Mouse (Mus musculus) neural tube, embryonic 13.5 days (tissue): ENCODE data around the gene A630001G21Rik. TPM values are rescaled to one million over a fixed set of nuclear protein-coding genes. Genes with fewer than 3 reads are reported as not detected.

ENCODE experiments used
- ATAC-seq: fragments of 200-750 bp; cut with Nextera tagmentation; 2 replicates; pipeline ENCODE4 v1.8.0; 2017; ENCODE audit warnings: low read depth, mild to moderate bottlenecking, moderate TSS enrichment, moderate library complexity
- H3K27ac ChIP-seq: fragments of 300-500 bp; sonication (generic); replicated peaks from 2 replicates; pipeline ENCODE4 v1.5.1; 2015; ENCODE audit warnings: moderate library complexity, mild to moderate bottlenecking, inconsistent platforms
- H3K27me3 ChIP-seq: fragments of 300-500 bp; sonication (generic); 2 replicates; pipeline ENCODE4 v1.6.1; 2015; ENCODE audit warnings: mild to moderate bottlenecking, inconsistent platforms
- H3K36me3 ChIP-seq: fragments of 300-500 bp; sonication (generic); 2 replicates; pipeline ENCODE4 v1.6.1; 2015; ENCODE audit warnings: mild to moderate bottlenecking, inconsistent platforms
- H3K4me1 ChIP-seq: fragments of 300-500 bp; sonication (generic); replicated peaks from 2 replicates; pipeline ENCODE4 v1.6.1; 2015; ENCODE audit warnings: inconsistent platforms
- H3K4me2 ChIP-seq: fragments of 300-500 bp; sonication (generic); 2 replicates; pipeline ENCODE4 v1.6.1; 2015; ENCODE audit warnings: inconsistent platforms, mild to moderate bottlenecking, moderate library complexity
- H3K4me3 ChIP-seq: fragments of 300-500 bp; sonication (generic); 2 replicates; pipeline ENCODE4 v1.5.1; 2015; ENCODE audit warnings: mild to moderate bottlenecking, inconsistent platforms
- H3K9ac ChIP-seq: fragments of 300-500 bp; sonication (generic); 2 replicates; pipeline ENCODE4 v1.6.1; 2015; ENCODE audit warnings: moderate library complexity, mild to moderate bottlenecking, inconsistent platforms
- H3K9me3 ChIP-seq: fragments of 300-500 bp; sonication (generic); 2 replicates; pipeline ENCODE4 v1.6.1; 2016; ENCODE audit warnings: inconsistent platforms
- WGBS: fragments of 180-500 bp; shearing (Covaris S2); methylation state at CpG from one replicate; pipeline ENCODE4 v1.1.7; 2015; 5-methylcytosine and 5-hydroxymethylcytosine counted together
- polyA plus RNA-seq: library from polyadenylated mRNA; unstranded; fragments of >200 nt; fragmentation: Nextera tagmentation; extraction: Ambion mirVana; gene quantifications from 2 replicates; pipeline ENCODE4 v1.2.1, GENCODE M21; 2015

A630001G21Rik gene
- polyA plus RNA-seq, 1 experiment from 2014 or later, result 0.46 TPM

DNA sequence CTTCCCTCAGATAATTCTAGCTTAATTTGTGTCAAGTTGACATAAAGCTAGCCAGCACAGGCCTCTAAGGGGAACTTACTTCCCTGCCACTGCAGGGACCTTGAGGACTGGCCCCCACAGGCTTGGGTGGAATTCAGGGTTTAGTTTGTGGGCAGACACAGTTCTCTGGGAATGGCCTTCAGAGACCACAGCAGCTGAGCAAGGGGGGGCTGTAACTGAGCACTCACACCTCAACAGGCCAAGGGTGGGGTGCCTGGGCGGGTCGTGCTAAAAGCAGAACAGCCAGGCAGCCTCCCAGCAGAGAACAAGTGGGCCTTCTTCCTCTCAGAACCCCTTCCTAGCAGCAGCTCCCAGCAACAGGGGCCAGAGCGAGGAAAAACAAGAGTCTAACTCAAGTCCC lies 12.3 kb downstream of the A630001G21Rik start:
- no peaks in the 10 kb centered on the region for H3K36me3 ChIP-seq

DNA sequence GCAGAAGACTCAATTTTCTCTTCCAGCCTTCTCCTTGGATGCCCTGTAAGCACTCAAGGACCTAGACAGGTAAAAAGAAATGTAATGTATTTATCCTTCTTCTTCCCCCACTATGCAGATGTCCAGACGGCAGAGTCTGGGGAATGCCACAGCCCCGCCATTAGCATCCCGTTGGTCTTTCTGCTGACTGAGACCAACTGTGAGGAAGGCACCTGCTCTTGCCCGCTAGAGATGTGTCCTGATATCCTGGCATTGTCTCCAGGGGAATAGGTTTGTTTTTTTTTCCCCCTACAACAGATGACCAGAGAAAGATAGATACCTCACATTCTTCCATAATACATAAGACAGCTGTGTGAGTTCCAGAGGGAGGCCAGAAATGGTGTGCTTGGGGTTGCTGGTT lies 14.2 kb downstream of the A630001G21Rik start:
- 81% methylated on average over 4 of the region's 4 CpGs for WGBS
- Histone ChIP-seq H3K9me3 (no peaks in the 10 kb centered on the region), H3K4me2 (no peak overlapping the region), H3K9ac (no peak overlapping the region), H3K27me3 (no peaks in the 10 kb centered on the region), H3K27ac (no peak overlapping the region), H3K36me3 (no peaks in the 10 kb centered on the region), H3K4me3 (no peak overlapping the region), H3K4me1 (no peaks in the 10 kb centered on the region)
- no peak for ATAC-seq

More for the DNA sequence above, 12.3 kb downstream of the A630001G21Rik start:
- Histone ChIP-seq H3K27ac (no peak overlapping the region), H3K9ac (no peak overlapping the region), H3K4me3 (no peak overlapping the region), H3K4me1 (no peaks in the 10 kb centered on the region), H3K4me2 (no peak overlapping the region), H3K27me3 (no peaks in the 10 kb centered on the region), H3K9me3 (no peaks in the 10 kb centered on the region)
- WGBS, result 93% methylated on average over 3 of the region's 3 CpGs
- no peak for ATAC-seq

DNA sequence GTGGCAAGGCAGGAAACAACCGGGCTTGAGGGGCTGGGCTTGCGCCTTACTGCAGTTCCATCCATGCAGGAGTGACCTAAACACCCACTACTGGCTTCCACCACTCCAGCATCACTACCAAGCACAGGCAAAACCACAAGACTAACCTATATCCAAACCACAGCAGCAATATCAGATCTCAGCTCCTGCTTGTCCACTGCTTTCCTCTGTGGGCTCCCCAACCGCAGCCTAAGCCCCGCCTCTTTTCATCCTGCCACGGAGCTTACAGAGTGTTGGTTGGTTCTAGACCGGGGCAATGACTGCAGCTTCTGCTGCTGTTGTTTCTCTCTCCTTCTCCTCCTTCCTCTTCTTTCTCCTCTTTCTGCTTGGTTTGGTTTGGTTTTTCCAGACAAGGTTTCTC lies 15.1 kb downstream of the A630001G21Rik start:
- H3K27me3 ChIP-seq, result no peaks in the 10 kb centered on the region
- ATAC-seq, result no peak
- no peak overlapping the region for H3K9ac ChIP-seq
- H3K27ac ChIP-seq, result no peak overlapping the region
- no peaks in the 10 kb centered on the region for H3K36me3 ChIP-seq
- no peak overlapping the region for H3K4me3 ChIP-seq
- H3K4me2 ChIP-seq, result no peak overlapping the region
- 91% methylated on average over 6 of the region's 6 CpGs for WGBS
- no peaks in the 10 kb centered on the region for H3K9me3 ChIP-seq
- 0 out of 2 replicates have a peak, but pooled peaks cover 1% of the 10 kb centered on the region for H3K4me1 ChIP-seq

DNA sequence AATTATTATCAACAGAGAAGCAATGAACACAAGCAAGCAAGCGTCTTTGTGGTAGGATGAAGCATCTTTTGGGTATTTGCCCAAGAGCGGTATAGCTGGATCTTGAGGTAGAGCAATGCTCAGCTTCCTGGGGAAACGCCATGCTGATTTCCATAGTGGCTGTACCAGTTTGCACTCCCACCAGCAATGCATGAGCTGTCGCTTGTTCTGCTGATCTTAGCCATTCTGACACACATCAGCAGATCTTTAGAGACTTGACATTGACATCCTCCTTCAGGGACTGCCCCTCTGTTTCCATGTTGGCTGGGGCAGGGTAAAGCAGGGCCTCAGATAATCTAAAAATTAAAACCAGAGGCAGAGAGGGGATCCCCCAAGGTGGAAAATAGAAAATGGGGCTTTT lies 16.8 kb downstream of the A630001G21Rik start:
- no peak overlapping the region for H3K4me2 ChIP-seq
- no peak overlapping the region for H3K9ac ChIP-seq
- no peaks in the 10 kb centered on the region for H3K27me3 ChIP-seq
- H3K27ac ChIP-seq, result no peak overlapping the region
- ATAC-seq, result no peak
- no peaks in the 10 kb centered on the region for H3K36me3 ChIP-seq
- no peaks in the 10 kb centered on the region for H3K9me3 ChIP-seq
- H3K4me1 ChIP-seq, result 0 out of 2 replicates have a peak, but pooled peaks cover 5% of the 10 kb centered on the region
- 92% methylated on average over 4 of the region's 4 CpGs for WGBS
- H3K4me3 ChIP-seq, result no peak overlapping the region

DNA sequence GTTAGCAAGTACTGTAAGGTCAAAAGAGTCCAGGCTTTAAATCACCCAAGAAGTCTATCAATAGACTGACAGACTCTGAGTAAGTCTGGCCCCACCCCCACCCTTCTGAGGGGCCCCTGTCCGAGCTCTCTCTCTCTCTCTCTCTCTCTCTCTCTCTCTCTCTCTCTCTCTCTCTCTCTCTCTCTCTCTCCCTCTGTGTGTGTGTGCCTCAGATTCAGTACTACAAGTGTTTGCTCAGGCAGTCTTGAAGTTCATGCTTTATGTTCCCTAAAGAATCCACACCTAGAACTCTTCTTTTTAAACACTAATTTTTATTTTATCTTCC lies 19.5 kb downstream of the A630001G21Rik start:
- H3K4me2 ChIP-seq, result no peak overlapping the region
- no peak overlapping the region for H3K27ac ChIP-seq
- WGBS, result 0% methylated on average over 1 of the region's 1 CpGs
- H3K4me3 ChIP-seq, result no peak overlapping the region
- H3K36me3 ChIP-seq, result no peaks in the 10 kb centered on the region
- no peaks in the 10 kb centered on the region for H3K9me3 ChIP-seq
- H3K27me3 ChIP-seq, result no peaks in the 10 kb centered on the region
- no peak for ATAC-seq
- no peak overlapping the region for H3K9ac ChIP-seq
- H3K4me1 ChIP-seq, result 0 out of 2 replicates have a peak, but pooled peaks cover 5% of the 10 kb centered on the region

- no peak for ATAC-seq
Measured at GRCm38 (mm10) chr1:85758231-85758968, 20.0 kb downstream of the A630001G21Rik start.

GRCm38 (mm10) chr1:85757531-85758230 lies 20.8 kb downstream of the A630001G21Rik start:
- 84% methylated on average over 6 of the region's 6 CpGs for WGBS
- Histone ChIP-seq H3K27ac (no peak overlapping the region), H3K9me3 (no peaks in the 10 kb centered on the region), H3K36me3 (no peaks in the 10 kb centered on the region), H3K27me3 (no peaks in the 10 kb centered on the region), H3K4me2 (no peak overlapping the region), H3K4me3 (no peak overlapping the region), H3K9ac (no peak overlapping the region), H3K4me1 (0 out of 2 replicates have a peak, but pooled peaks cover 5% of the 10 kb centered on the region)
- ATAC-seq, result no peak

More at GRCm38 (mm10) chr1:85758231-85758968, 20.0 kb downstream of the A630001G21Rik start:
- Histone ChIP-seq H3K4me3 (no peak overlapping the region), H3K9me3 (no peaks in the 10 kb centered on the region), H3K4me2 (0 out of 2 replicates have a peak overlapping the region, but pooled peaks have one; percentile 14), H3K36me3 (no peaks in the 10 kb centered on the region), H3K27ac (no peak overlapping the region), H3K9ac (no peak overlapping the region), H3K27me3 (no peaks in the 10 kb centered on the region), H3K4me1 (0 out of 2 replicates have a peak, but pooled peaks cover 5% of the 10 kb centered on the region)
- 33% methylated on average over 14 of the region's 14 CpGs for WGBS

DNA sequence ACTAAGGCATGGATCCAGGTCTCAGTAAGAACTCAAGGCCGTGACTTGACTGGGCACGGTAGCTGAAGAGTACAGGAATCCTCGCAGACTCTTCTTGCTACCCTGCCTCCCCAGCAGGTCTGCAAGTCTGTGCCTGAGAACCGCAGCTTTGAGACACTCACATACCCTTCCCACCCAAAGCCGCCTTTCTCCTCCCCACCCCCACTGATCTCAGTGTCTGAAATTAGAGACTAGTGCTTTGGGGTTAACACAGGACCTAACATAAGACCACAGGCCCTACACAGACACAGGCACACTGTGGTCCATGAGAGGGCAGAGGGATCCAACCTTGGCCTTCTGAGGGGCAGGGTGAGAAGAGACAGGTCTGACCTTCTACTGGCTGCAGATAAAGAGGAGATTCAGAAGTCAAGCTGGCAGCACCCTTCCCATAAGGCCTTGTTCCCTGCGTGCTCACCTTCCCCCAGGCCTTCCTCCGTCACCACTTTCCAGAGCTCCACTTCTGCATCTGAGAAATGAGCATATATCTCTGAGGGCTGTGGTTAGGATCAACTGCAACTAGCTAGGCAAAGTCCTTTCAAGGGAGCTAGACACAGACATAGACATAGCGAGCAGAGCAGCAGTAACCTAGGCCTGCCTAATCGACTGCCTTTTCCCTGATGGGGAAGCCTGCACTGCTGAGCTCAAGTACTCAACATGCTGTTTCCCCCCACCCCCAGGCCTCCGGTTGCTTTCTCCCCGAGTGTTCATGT lies 26.3 kb downstream of the A630001G21Rik start:
- 85% methylated on average over 11 of the region's 11 CpGs for WGBS
- no peak for ATAC-seq

GRCm38 (mm10) chr1:85751494-85751893 lies 26.9 kb downstream of the A630001G21Rik start:
- Histone ChIP-seq H3K27ac (no peak overlapping the region), H3K36me3 (no peaks in the 10 kb centered on the region), H3K9ac (no peak overlapping the region), H3K27me3 (no peaks in the 10 kb centered on the region), H3K4me2 (no peak overlapping the region), H3K4me1 (no peaks in the 10 kb centered on the region), H3K4me3 (no peak overlapping the region), H3K9me3 (no peaks in the 10 kb centered on the region)
- WGBS, result 68% methylated on average over 6 of the region's 6 CpGs
- no peak for ATAC-seq

More for the DNA sequence above, 26.3 kb downstream of the A630001G21Rik start:
- Histone ChIP-seq H3K36me3 (no peaks in the 10 kb centered on the region), H3K4me3 (no peak overlapping the region), H3K4me1 (no peaks in the 10 kb centered on the region), H3K9me3 (no peaks in the 10 kb centered on the region), H3K27ac (no peak overlapping the region), H3K4me2 (no peak overlapping the region), H3K9ac (no peak overlapping the region), H3K27me3 (no peaks in the 10 kb centered on the region)

DNA sequence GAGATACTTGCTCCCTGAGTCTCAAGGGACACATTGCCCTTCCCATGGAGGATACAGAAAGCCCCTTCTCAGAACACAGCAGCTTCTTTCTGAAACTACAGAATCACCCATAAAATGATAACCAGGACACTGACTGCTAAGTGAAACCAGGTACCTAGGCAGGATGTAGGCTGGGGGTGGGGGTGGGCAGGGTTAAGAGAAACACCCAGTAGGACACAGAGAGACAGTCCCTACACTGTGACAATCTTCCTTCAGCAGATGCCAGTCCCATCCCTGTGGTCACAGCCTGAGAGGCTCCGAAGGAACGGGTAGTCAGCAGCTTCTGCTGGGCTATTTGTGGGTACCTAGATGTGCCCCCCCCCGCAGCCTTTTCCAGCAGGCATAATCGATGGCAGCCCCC lies 27.8 kb downstream of the A630001G21Rik start:
- no peaks in the 10 kb centered on the region for H3K27me3 ChIP-seq
- H3K9me3 ChIP-seq, result no peaks in the 10 kb centered on the region
- H3K36me3 ChIP-seq, result no peaks in the 10 kb centered on the region
- ATAC-seq, result no peak
- H3K4me2 ChIP-seq, result no peak overlapping the region
- H3K27ac ChIP-seq, result no peak overlapping the region
- no peak overlapping the region for H3K4me3 ChIP-seq
- H3K4me1 ChIP-seq, result no peaks in the 10 kb centered on the region
- no peak overlapping the region for H3K9ac ChIP-seq
- WGBS, result 90% methylated on average over 4 of the region's 4 CpGs

DNA sequence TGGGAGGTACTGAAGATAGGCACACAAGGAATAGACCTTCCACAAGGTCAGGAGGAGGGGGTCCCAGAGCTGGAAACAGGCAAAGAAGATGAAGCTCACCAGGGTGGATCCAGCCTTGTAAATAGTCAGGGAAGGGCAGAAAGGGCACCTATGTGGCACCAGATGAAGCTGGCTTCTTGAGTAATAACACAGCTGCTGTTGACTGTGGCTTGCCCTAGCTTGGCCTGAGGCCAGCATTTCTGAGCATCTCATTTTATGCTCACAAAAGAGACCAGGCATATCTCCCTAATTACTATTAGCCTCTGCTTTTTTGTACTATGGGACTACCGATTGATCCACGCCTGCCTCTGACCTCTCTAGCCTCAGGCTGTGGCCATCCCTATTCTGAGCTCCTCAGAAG lies 28.6 kb downstream of the A630001G21Rik start:
- Histone ChIP-seq H3K27me3 (no peaks in the 10 kb centered on the region), H3K9me3 (no peaks in the 10 kb centered on the region), H3K27ac (no peak overlapping the region), H3K9ac (no peak overlapping the region), H3K4me3 (no peak overlapping the region), H3K4me1 (no peaks in the 10 kb centered on the region), H3K36me3 (no peaks in the 10 kb centered on the region), H3K4me2 (no peak overlapping the region)
- 66% methylated on average over 2 of the region's 2 CpGs for WGBS
- no peak for ATAC-seq

- Histone ChIP-seq H3K9me3 (no peaks in the 10 kb centered on the region), H3K4me1 (peaks cover 11% of the 10 kb centered on the region), H3K9ac (no peak overlapping the region), H3K27ac (no peak overlapping the region), H3K4me2 (no peak overlapping the region), H3K27me3 (no peaks in the 10 kb centered on the region), H3K4me3 (no peak overlapping the region), H3K36me3 (no peaks in the 10 kb centered on the region)
- no peak for ATAC-seq
- 90% methylated on average over 5 of the region's 5 CpGs for WGBS
Measured at GRCm38 (mm10) chr1:85746511-85746910, 31.9 kb downstream of the A630001G21Rik start.
